Mouse (Mus musculus) heart, postnatal 4 days (tissue): ENCODE measurements around the gene Otop2. TPM values are rescaled to one million over a fixed set of nuclear protein-coding genes. Genes with fewer than 3 reads are reported as not detected.

Source experiments
- DNase-seq: peaks from one replicate; pipeline ENCODE4 v3.0.0; 2021
- total RNA-seq, 2 experiments: library from RNA; stranded (reverse); gene quantifications; 2 replicates each; pipeline ENCODE4 v1.2.3; 2021

The Otop2 gene
- total RNA-seq, 2 experiments from 2014 or later: not detected

- no peak for DNase-seq
These were observed 46.4 kb downstream of the Otop2 start for GRCm38 (mm10) chr11:115353375-115353774.

GRCm38 (mm10) chr11:115354183-115354582 lies 47.2 kb downstream of the Otop2 start:
- DNase-seq: peak; percentile 82

DNA sequence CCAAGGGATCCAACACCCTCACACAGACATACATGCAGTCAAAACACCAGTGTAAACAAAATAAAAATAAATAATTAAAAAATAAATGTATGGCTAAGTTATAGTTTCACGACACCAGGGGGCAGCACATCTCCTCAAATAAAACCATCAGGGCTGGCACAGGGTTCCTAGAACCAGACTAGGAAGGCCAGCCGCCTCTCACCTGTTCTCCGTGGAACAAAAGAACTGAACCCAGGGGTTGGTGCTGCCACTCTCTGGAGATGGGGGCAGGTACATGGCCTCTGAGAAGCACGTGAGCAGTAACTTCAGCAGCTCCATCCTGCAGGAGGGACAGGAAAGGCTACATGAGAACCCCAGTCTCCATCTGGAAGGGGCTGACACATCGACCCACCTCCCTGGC lies 51.5 kb downstream of the Otop2 start:
- peak; percentile 84 for DNase-seq

- peak; percentile 33 for DNase-seq
These were observed 52.3 kb downstream of the Otop2 start for GRCm38 (mm10) chr11:115359293-115359692.

GRCm38 (mm10) chr11:115359726-115360125 lies 52.8 kb downstream of the Otop2 start:
- DNase-seq: no peak

GRCm38 (mm10) chr11:115364136-115364535 lies 57.2 kb downstream of the Otop2 start:
- DNase-seq: no peak

GRCm38 (mm10) chr11:115366039-115366705 lies 59.2 kb downstream of the Otop2 start:
- no peak for DNase-seq

DNA sequence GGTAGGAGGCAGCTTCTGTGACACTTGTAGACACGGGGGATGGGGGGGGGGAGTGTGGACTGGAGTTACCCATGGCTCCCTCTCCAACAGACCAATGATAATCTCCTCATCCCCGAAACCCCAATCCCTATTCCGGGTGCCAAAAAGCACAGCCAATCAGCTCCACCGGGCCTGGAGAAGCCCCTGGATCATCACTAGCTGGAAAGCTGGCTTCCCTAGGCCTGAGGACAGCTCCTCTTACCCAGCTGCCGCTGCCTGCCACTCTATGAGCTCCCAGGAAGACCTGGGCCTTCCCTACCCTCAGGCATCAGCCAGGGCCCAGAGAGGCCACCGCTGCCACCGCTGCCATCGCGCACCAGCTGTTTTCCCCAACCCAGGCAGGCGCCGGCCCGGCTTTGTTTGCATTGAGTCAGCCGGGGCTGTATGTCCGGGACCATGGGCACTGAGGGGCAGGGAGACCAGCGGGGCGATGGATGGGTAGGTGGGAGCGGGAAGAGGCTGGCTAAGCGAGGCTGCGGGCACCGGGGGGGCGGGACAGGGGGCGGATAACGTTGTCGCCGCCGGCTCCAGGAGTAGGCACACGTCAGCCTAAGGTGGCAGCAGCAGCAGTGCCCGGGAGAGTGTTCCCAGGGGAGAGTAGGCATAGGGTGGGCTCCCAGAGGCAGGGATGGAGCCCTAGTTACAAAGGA lies 59.9 kb downstream of the Otop2 start:
- DNase-seq: no peak

GRCm38 (mm10) chr11:115367395-115367944 lies 60.5 kb downstream of the Otop2 start, which contains the start of gene Hid1:
Gene Hid1 (minus strand): TSS chr11:115367756.
- DNase-seq: peak; percentile 77

DNA sequence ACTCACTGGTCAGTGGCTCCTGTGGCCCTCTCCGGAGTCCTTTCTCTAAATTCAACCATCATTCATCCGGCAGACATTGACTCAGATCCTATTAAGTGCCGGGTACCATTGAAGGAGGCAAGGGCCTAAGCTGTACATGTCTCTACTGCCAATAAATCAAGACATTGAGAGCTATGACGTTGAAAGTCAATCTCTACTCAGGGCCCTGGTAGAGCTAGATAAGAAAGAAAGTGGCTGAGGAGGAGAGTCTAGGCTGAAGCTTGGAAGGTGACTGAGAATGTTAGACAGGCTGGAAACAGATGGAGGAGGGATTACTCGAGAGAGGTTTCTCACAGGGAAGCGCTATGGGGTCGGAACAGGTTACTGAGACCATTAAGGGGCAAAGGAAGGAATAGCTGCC lies 63.4 kb downstream of the Otop2 start:
- DNase-seq: no peak

GRCm38 (mm10) chr11:115371354-115371753 lies 64.4 kb downstream of the Otop2 start:
- no peak for DNase-seq

GRCm38 (mm10) chr11:115372015-115372414 lies 65.1 kb downstream of the Otop2 start:
- DNase-seq: no peak

DNA sequence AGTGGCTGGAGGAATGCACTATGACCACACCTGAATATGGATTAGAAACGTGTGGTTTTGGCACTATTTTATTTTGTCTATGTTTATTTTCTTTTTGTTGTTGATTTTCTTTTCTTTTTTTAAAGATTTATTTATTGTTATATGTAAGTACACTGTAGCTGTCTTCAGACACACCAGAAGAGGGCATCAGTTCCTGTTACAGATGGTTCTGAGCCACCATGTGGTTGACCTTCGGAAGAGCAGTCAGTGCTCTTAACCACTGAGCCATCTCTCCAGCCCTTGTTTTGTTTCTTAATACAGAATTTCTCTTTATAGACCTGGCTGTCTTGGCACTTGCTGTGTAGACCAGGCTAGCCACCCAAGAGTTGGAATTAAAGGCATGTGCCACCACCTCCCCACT lies 65.8 kb downstream of the Otop2 start:
- DNase-seq: no peak

- DNase-seq: peak; percentile 87
These were observed 67.1 kb downstream of the Otop2 start for GRCm38 (mm10) chr11:115373805-115374694.

- peak; percentile 34 for DNase-seq
These were observed 67.9 kb downstream of the Otop2 start for GRCm38 (mm10) chr11:115374695-115375425.

DNA sequence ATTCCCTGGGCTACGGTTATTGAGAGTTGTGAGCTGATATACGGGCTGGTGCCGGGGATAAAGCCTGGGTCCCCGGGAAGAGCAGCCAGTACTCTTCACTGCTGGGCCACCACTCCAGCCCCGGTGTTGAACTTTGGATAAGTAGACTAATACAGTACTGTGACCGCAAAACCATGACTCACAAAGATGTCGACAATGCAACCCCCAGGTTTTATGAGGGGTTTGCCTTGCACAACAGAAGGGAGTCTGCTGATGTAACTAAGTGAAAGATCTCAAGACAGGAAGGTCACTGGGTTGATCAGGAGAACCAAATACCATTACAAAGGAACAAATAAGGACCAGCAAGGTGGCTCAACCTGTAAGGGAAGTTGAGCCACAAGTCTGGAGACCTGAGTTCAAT lies 69.8 kb downstream of the Otop2 start:
- no peak for DNase-seq

- no peak for DNase-seq
These were observed 70.3 kb downstream of the Otop2 start for GRCm38 (mm10) chr11:115377254-115377653.

- DNase-seq: no peak
These were observed 70.9 kb downstream of the Otop2 start for GRCm38 (mm10) chr11:115377854-115378253.

DNA sequence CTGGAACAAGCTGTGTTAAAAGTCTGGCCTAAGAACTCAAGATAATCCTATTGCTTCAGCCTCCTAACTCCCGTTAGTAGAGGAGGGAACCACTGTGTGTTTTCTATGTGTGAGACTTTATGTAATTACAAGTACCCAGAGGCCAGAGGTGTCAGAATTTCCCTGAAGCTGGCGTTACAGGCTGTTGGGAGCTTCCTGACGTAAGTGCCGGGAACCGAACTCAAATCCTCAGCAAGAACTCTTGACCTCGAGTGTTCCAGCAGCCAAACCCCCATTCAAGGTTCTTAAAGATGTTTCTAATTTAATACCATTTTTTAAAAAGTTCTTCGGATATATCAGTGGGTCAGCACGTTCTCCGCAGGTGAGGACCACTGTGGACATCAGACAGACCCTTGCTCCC lies 74.3 kb downstream of the Otop2 start:
- no peak for DNase-seq
